Mouse (Mus musculus): ENCODE results near the gene Zc3h7b. TPM values are rescaled to one million over a fixed set of nuclear protein-coding genes. Genes with fewer than 3 reads are reported as not detected.
A peak's percentile ranks its signal among the peaks of the same experiment; 100 is the strongest.

Zc3h7b gene
- total RNA-seq, 2 experiments from 2014 or later = 78.6 to 88.9 TPM

GRCm38 (mm10) chr15:81796228-81796627 lies 51.4 kb downstream of the Zc3h7b start:
- peak; percentile 40 for DNase-seq

- DNase-seq = no peak
Observed at GRCm38 (mm10) chr15:81797861-81798260, 53.0 kb downstream of the Zc3h7b start.

- no peak for DNase-seq
Observed at GRCm38 (mm10) chr15:81798421-81798820, 53.6 kb downstream of the Zc3h7b start.

- DNase-seq = no peak
Observed at GRCm38 (mm10) chr15:81800391-81800790, 55.5 kb downstream of the Zc3h7b start.

GRCm38 (mm10) chr15:81802001-81802890 lies 57.4 kb downstream of the Zc3h7b start, which contains the start of gene Tef:
TSS of gene Tef (plus strand) at chr15:81802421.
- DNase-seq = peak; percentile 100

- no peak for DNase-seq
Observed at GRCm38 (mm10) chr15:81802941-81803351, 58.1 kb downstream of the Zc3h7b start.

GRCm38 (mm10) chr15:81803425-81803951 lies 58.6 kb downstream of the Zc3h7b start:
- DNase-seq = no peak

- no peak for DNase-seq
Observed at GRCm38 (mm10) chr15:81804172-81804571, 59.3 kb downstream of the Zc3h7b start.

GRCm38 (mm10) chr15:81804883-81805282 lies 60.0 kb downstream of the Zc3h7b start:
- no peak for DNase-seq

- DNase-seq = peak; percentile 72
Observed at GRCm38 (mm10) chr15:81805624-81806023, 60.8 kb downstream of the Zc3h7b start.

GRCm38 (mm10) chr15:81806621-81807404 lies 62.0 kb downstream of the Zc3h7b start:
- no peak for DNase-seq

GRCm38 (mm10) chr15:81808799-81809198 lies 63.9 kb downstream of the Zc3h7b start:
- no peak for DNase-seq

- DNase-seq = no peak
Observed at GRCm38 (mm10) chr15:81809550-81809949, 64.7 kb downstream of the Zc3h7b start.

GRCm38 (mm10) chr15:81810150-81810549 lies 65.3 kb downstream of the Zc3h7b start:
- peak; percentile 94 for DNase-seq

- DNase-seq = peak; percentile 99
Observed at GRCm38 (mm10) chr15:81810671-81811598, 66.1 kb downstream of the Zc3h7b start.

GRCm38 (mm10) chr15:81811599-81811996 lies 66.7 kb downstream of the Zc3h7b start:
- DNase-seq = no peak

GRCm38 (mm10) chr15:81812287-81812686 lies 67.4 kb downstream of the Zc3h7b start:
- DNase-seq = no peak

- DNase-seq = no peak
Observed at GRCm38 (mm10) chr15:81812696-81813631, 68.1 kb downstream of the Zc3h7b start.

- DNase-seq = no peak
Observed at GRCm38 (mm10) chr15:81813986-81814705, 69.3 kb downstream of the Zc3h7b start.
